Mouse (Mus musculus) ES-E14 (cell line): Measurements from ENCODE around the gene Spn. TPM values are rescaled to one million over a fixed set of nuclear protein-coding genes. Genes with fewer than 3 reads are reported as not detected.

Source experiments
- DNase-seq: peaks from one replicate; pipeline ENCODE4 v3.0.0-alpha.2; 2013; ENCODE audit warnings: low read depth, low spot score
- H3K27ac ChIP-seq: 2 replicates; pipeline ENCODE4 v1.5.1; 2012; ENCODE audit warnings: low read depth, mild to moderate bottlenecking, low read length, moderate library complexity, mixed read lengths; ENCODE audit not compliant: poor library complexity, insufficient read depth, severe bottlenecking
- H3K36me3 ChIP-seq: 2 replicates; pipeline ENCODE4 v1.6.1; 2012; ENCODE audit warnings: mild to moderate bottlenecking, low read length, moderate library complexity, mixed read lengths; ENCODE audit not compliant: control insufficient read depth, poor library complexity, insufficient read depth, severe bottlenecking
- H3K4me1 ChIP-seq, 2 experiments: fragments of 150-350 bp in 1 of 2; sonication (generic) in 1 of 2; 2 replicates each; pipeline ENCODE4 v1.6.1; 2012; ENCODE audit warnings: low read length in 2 of 2, mild to moderate bottlenecking in 1 of 2, mixed read lengths in 1 of 2; ENCODE audit not compliant: control insufficient read depth in 2 of 2, insufficient read depth in 2 of 2, poor library complexity in 1 of 2
- H3K4me3 ChIP-seq, 2 experiments: fragments of 150-350 bp in 1 of 2; sonication (generic) in 1 of 2; 2 replicates each; pipeline ENCODE4 v1.5.1; 2012; ENCODE audit warnings: low read length in 2 of 2, low read depth in 1 of 2, mild to moderate bottlenecking in 1 of 2, mixed read lengths in 1 of 2; ENCODE audit not compliant: insufficient read depth in 1 of 2, poor library complexity in 1 of 2, severe bottlenecking in 1 of 2
- H3K9ac ChIP-seq: 2 replicates; pipeline ENCODE4 v1.6.1; 2012; ENCODE audit warnings: low read depth, mild to moderate bottlenecking, low read length, mixed read lengths; ENCODE audit not compliant: poor library complexity, insufficient read depth, severe bottlenecking
- H3K9me3 ChIP-seq: fragments of 150-350 bp; sonication (generic); 2 replicates; pipeline ENCODE4 v1.6.1; 2012; ENCODE audit warnings: low read depth, mild to moderate bottlenecking, low read length; ENCODE audit not compliant: control insufficient read depth, insufficient read depth
- CHD2 ChIP-seq: IDR thresholded peaks from 2 replicates; pipeline ENCODE4 v1.6.1; 2014; ENCODE audit warnings: mild to moderate bottlenecking, low read depth, low read length, inconsistent platforms
- HCFC1 ChIP-seq: IDR thresholded peaks from 2 replicates; pipeline ENCODE4 v1.6.1; 2012; ENCODE audit warnings: low read length, inconsistent platforms, borderline replicate concordance; ENCODE audit not compliant: insufficient read depth
- MAFK ChIP-seq: IDR thresholded peaks from 2 replicates; pipeline ENCODE4 v1.6.1; 2014; ENCODE audit warnings: mild to moderate bottlenecking, low read depth, low read length, inconsistent platforms; ENCODE audit not compliant: insufficient read depth
- ZC3H11A ChIP-seq: IDR thresholded peaks from 2 replicates; pipeline ENCODE4 v1.6.1; 2012; ENCODE audit warnings: low read depth, mild to moderate bottlenecking, inconsistent platforms, low read length, borderline replicate concordance
- ZNF384 ChIP-seq: IDR thresholded peaks from 2 replicates; pipeline ENCODE4 v1.6.1; 2012; ENCODE audit warnings: low read depth, low read length, inconsistent platforms
- in situ Hi-C, 2 experiments: fragments of 600-800 bp; cut with MboI; formaldehyde crosslinking; loops; one replicate each; pipeline ENCODE4 v1.15.1; 2025; ENCODE audit warnings: low sequenced_read_pairs in 2 of 2, inconsistent platforms in 1 of 2; ENCODE audit not compliant: unreplicated experiment in 2 of 2
- total RNA-seq: library from RNA; depleted of rRNA; stranded (reverse); fragments of 300-350 nt; gene quantifications from 2 replicates; pipeline ENCODE4 v1.2.3, GENCODE M21; 2012

The Spn gene
- total RNA-seq, 1 experiment = 30.2 TPM

DNA sequence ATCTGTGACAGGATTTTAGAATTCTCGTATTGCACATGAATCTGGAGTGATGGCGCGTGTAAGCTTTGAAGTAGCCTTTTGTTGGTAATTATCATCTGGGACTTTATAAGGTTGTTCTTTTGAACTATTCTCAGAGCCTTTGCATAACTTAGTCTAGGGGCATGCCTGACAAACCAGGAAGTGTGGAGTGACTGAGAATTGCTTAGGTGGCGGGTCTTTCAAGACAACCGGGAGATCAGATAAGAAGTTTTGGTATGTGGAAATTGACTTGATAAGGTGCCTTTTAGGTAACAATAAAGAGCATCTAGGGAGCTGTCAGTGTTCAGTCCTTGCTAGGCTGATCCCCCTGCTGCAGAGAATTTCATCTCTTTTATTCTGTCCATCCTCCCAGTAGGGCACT is 28.9 kb upstream of the Spn start:
- H3K4me1 ChIP-seq = peaks cover 0 to 4% of the 10 kb centered on the region in 2 experiments; a peak in 1 of 4 replicates
- H3K4me3 ChIP-seq = no peak overlapping the region
- in situ Hi-C loops = no loop called here
- no peaks in the 10 kb centered on the region for H3K36me3 ChIP-seq
- H3K9me3 ChIP-seq = no peaks in the 10 kb centered on the region
- no peak overlapping the region for H3K9ac ChIP-seq
- H3K27ac ChIP-seq = no peak overlapping the region
- no peak for DNase-seq
- TF ChIP-seq CHD2 (no peak), ZC3H11A (no peak), ZNF384 (no peak), MAFK (no peak), HCFC1 (no peak)

DNA sequence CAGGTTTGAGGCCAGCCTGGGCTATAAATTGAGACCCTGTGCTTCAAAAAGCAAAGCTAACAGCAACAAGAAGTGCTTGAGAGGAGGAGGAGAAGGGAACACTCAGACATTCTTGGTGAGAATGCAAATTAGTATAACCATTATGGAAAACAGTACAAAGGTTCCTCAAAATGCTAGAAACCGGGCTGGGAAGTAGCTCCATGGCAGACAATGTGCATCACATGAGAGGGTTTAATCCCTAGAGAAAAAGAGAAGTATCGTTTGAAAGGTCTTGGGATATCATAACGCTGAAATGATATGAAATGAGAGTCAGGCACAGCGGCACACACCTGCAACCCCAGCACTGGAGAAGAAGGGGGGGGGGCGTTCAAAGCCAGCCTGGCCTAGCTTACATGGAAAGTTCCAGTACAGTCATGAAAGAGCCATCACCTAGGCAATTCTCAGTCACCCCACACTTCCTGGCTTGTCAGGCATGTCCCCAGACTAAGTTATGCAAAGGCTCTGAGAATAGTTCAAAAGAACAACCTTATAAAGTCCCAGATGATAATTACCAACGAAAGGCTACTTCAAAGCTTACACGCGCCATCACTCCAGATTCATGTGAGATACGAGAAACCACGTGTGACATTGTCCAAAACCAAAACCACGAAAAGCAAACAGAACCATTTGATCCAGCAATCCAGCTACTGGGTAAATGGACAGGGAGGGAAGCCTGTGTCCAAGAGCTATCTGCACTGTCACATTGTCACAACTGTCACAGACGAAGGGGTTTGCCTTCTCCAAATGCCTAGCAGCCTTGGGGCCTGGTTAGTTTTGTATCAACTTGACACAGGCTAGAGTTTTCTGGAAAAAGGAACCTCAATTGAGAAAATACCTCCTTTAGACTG is 28.2 kb upstream of the Spn start:
- no peak overlapping the region for H3K27ac ChIP-seq
- no peak for DNase-seq
- H3K36me3 ChIP-seq = no peaks in the 10 kb centered on the region
- H3K4me3 ChIP-seq = no peak overlapping the region
- H3K9me3 ChIP-seq = no peaks in the 10 kb centered on the region
- in situ Hi-C loops = no loop called here
- H3K9ac ChIP-seq = no peak overlapping the region
- H3K4me1 ChIP-seq = peaks cover 0 to 4% of the 10 kb centered on the region in 2 experiments; a peak in 1 of 4 replicates
- TF ChIP-seq ZNF384 (no peak), ZC3H11A (no peak), HCFC1 (no peak), MAFK (no peak), CHD2 (no peak)

DNA sequence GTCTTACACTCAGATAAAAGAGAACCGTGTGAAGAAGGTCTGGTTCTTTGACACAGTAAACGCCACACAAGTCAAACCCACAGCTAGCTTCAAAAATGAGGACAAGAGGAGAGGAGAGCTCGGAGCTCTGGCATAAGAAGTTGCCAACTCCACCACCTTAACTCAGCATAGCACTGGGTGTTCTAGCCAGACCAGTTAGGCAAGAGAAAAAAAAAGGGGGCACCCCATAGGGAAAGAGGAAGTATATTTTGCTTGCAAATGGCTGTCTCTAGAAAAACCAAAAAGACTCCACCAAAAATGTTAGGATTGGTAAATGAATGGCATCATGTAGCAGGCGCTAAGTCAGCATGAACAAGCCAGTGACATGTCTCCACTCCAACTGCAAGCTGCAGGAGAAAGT is 26.4 kb upstream of the Spn start:
- TF ChIP-seq ZC3H11A = no peak
- no peak for TF ChIP-seq MAFK
- TF ChIP-seq HCFC1 = no peak
- no peak for TF ChIP-seq CHD2
- no peak for TF ChIP-seq ZNF384
- Histone ChIP-seq H3K4me1 (peaks cover 0 to 4% of the 10 kb centered on the region in 2 experiments; a peak in 1 of 4 replicates), H3K27ac (no peak overlapping the region), H3K9me3 (no peaks in the 10 kb centered on the region), H3K36me3 (no peaks in the 10 kb centered on the region), H3K9ac (no peak overlapping the region), H3K4me3 (no peak overlapping the region)
- in situ Hi-C loops = no loop called here
- no peak for DNase-seq

GRCm38 (mm10) chr7:127162546-127162945 is 24.9 kb upstream of the Spn start:
- Histone ChIP-seq H3K27ac (no peak overlapping the region), H3K36me3 (no peaks in the 10 kb centered on the region), H3K4me3 (no peak overlapping the region), H3K4me1 (peaks cover 0 to 4% of the 10 kb centered on the region in 2 experiments; a peak in 1 of 4 replicates), H3K9me3 (no peaks in the 10 kb centered on the region), H3K9ac (no peak overlapping the region)
- TF ChIP-seq MAFK (no peak), CHD2 (no peak), ZNF384 (no peak), ZC3H11A (no peak)
- no peak for DNase-seq
- in situ Hi-C loops = no loop called here

DNA sequence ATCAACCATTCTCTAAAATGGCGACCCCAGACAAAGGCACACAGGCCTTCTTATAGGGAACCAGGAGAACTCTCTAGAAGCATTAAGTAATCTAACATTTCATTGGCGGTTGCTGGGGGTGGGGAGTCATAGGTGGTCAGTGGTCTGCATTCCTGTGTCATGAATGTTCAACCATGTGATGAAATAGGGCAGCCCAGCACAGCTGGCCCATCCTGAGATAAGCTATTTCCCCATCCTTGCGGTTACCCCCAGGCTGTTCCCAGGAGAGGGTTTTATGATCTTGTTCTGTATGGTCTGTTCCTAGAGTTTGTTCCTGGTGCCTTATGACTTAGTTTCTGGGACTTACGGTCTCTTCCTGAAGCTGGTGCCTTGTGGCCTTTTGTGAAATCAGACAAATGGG is 19.9 kb upstream of the Spn start:
- no peak for TF ChIP-seq CHD2
- TF ChIP-seq ZNF384 = no peak
- no peak for TF ChIP-seq MAFK
- no peak for TF ChIP-seq HCFC1
- no peak for TF ChIP-seq ZC3H11A
- H3K27ac ChIP-seq = no peak overlapping the region
- in situ Hi-C loops = no loop called here
- H3K9me3 ChIP-seq = no peaks in the 10 kb centered on the region
- H3K9ac ChIP-seq = no peak overlapping the region
- H3K36me3 ChIP-seq = no peaks in the 10 kb centered on the region
- peaks cover 0 to 2% of the 10 kb centered on the region in 2 experiments; a peak in 1 of 4 replicates for H3K4me1 ChIP-seq
- no peak overlapping the region for H3K4me3 ChIP-seq
- no peak for DNase-seq
